Mouse (Mus musculus) cortical plate, adult 2 months (tissue): ENCODE data around the gene Col1a1.

Experiments
- CTCF ChIP-seq: fragments of 200-500 bp; IDR thresholded peaks from 2 replicates; pipeline ENCODE4 v1.5.1; 2011; ENCODE audit warnings: mild to moderate bottlenecking, control low read depth, low read length; ENCODE audit not compliant: insufficient read depth; ENCODE audit errors: extremely low read depth
- POLR2A ChIP-seq: fragments of 200-500 bp; IDR thresholded peaks from 2 replicates; pipeline ENCODE4 v1.6.1; 2011; ENCODE audit warnings: mild to moderate bottlenecking, low read length, control low read depth; ENCODE audit not compliant: insufficient read depth; ENCODE audit errors: extremely low read depth

DNA sequence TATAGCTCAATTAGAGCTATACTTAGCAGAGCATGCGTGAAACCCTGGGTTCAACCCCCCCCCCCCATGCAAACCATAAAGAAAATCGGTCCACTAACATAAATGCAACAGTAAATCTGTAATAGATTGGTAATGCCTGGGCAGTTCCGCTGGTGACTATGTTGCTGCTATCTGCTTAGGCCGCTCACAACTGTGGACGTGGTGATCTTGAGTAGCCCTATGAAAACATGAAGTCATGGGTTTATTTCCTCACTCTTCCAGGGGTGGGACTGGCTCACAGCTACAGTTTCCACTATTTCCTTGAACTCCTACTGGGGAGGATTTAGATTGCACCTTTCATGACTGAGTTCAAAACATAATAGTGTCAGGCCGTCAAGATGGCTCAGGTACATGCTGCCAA lies 18.3 kb upstream of the Col1a1 start:
- TF ChIP-seq POLR2A, result no peak
- TF ChIP-seq CTCF, result no peak
